Mouse (Mus musculus) kidney, embryonic 14.5 days (tissue): ENCODE results near the gene Bptf. TPM values are rescaled to one million over a fixed set of nuclear protein-coding genes. Genes with fewer than 3 reads are reported as not detected.
A peak's percentile ranks its signal among the peaks of the same experiment; 100 is the strongest.
"Not testable (repeated sequence)": the region's sequence is repeated elsewhere in the genome, so short reads cannot be mapped to it uniquely, and the experiment has no call there.

Experiments used
- ATAC-seq: fragments of 200-750 bp; cut with Nextera tagmentation; 2 replicates; pipeline ENCODE4 v1.8.0; 2017; ENCODE audit warnings: moderate number of reproducible peaks, mild to moderate bottlenecking, moderate TSS enrichment, moderate library complexity; ENCODE audit not compliant: low FRiP score, low TSS enrichment
- H3K27ac ChIP-seq: fragments of 300-500 bp; sonication (generic); 2 replicates; pipeline ENCODE4 v1.5.1; 2014; ENCODE audit warnings: low read depth, mild to moderate bottlenecking, low read length, moderate library complexity, mixed read lengths
- H3K27me3 ChIP-seq: fragments of 300-500 bp; sonication (generic); 2 replicates; pipeline ENCODE4 v1.6.1; 2014; ENCODE audit warnings: mild to moderate bottlenecking, low read length; ENCODE audit not compliant: control insufficient read depth, insufficient read depth
- H3K36me3 ChIP-seq: fragments of 300-500 bp; sonication (generic); 2 replicates; pipeline ENCODE4 v1.6.1; 2014; ENCODE audit warnings: low read length, mixed read lengths; ENCODE audit not compliant: control insufficient read depth, insufficient read depth
- H3K4me1 ChIP-seq: fragments of 300-500 bp; sonication (generic); 2 replicates; pipeline ENCODE4 v1.6.1; 2014; ENCODE audit warnings: low read length, mixed read lengths; ENCODE audit not compliant: control insufficient read depth, insufficient read depth
- H3K4me2 ChIP-seq: fragments of 300-500 bp; sonication (generic); replicated peaks from 2 replicates; pipeline ENCODE4 v1.6.1; 2014; ENCODE audit warnings: low read depth, mild to moderate bottlenecking, low read length
- H3K4me3 ChIP-seq: fragments of 300-500 bp; sonication (generic); 2 replicates; pipeline ENCODE4 v1.5.1; 2014; ENCODE audit warnings: mild to moderate bottlenecking, low read length
- H3K9ac ChIP-seq: fragments of 300-500 bp; sonication (generic); 2 replicates; pipeline ENCODE4 v1.6.1; 2014; ENCODE audit warnings: low read depth, mild to moderate bottlenecking, low read length, moderate library complexity
- H3K9me3 ChIP-seq: fragments of 300-500 bp; sonication (generic); 2 replicates; pipeline ENCODE4 v1.6.1; 2016; ENCODE audit warnings: low read length; ENCODE audit not compliant: control insufficient read depth
- WGBS: fragments of 180-500 bp; shearing (Covaris S2); extraction: QIAGEN DNeasy Blood & Tissue Kit; methylation state at CpG from one replicate; pipeline ENCODE4 v1.1.7; 2014; 5-methylcytosine and 5-hydroxymethylcytosine counted together
- polyA plus RNA-seq: library from polyadenylated mRNA; unstranded; fragments of >200 nt; fragmentation: Nextera tagmentation; extraction: Ambion mirVana; gene quantifications from 2 replicates; pipeline ENCODE4 v1.2.1, GENCODE M21; 2014

The Bptf gene
- polyA plus RNA-seq, 1 experiment from 2014 or later = 51.7 TPM

GRCm38 (mm10) chr11:107019722-107020121 is 112.2 kb downstream of the Bptf start:
- H3K27me3 ChIP-seq, H3K4me3 ChIP-seq, H3K4me2 ChIP-seq, H3K4me1 ChIP-seq, H3K9ac ChIP-seq, H3K27ac ChIP-seq, ATAC-seq, H3K9me3 ChIP-seq, H3K36me3 ChIP-seq: not testable (repeated sequence)
- 93% methylated on average over 3 of the region's 5 CpGs for WGBS

GRCm38 (mm10) chr11:107019318-107019717 is 112.6 kb downstream of the Bptf start:
- Histone ChIP-seq H3K4me2 (no peak overlapping the region), H3K27me3 (no peaks in the 10 kb centered on the region), H3K9me3 (no peaks in the 10 kb centered on the region), H3K36me3 (no peaks in the 10 kb centered on the region), H3K27ac (no peak overlapping the region), H3K9ac (no peak overlapping the region), H3K4me3 (no peak overlapping the region), H3K4me1 (peaks cover 6% of the 10 kb centered on the region; the same call in 1 of the 2 replicates)
- WGBS = 73% methylated on average over 4 of the region's 4 CpGs
- ATAC-seq = no peak

GRCm38 (mm10) chr11:107018606-107019005 is 113.3 kb downstream of the Bptf start:
- Histone ChIP-seq H3K9ac (no peak overlapping the region), H3K27ac (no peak overlapping the region), H3K9me3 (no peaks in the 10 kb centered on the region), H3K36me3 (no peaks in the 10 kb centered on the region), H3K4me2 (no peak overlapping the region), H3K4me3 (no peak overlapping the region), H3K27me3 (no peaks in the 10 kb centered on the region), H3K4me1 (no peaks in the 10 kb centered on the region)
- WGBS = 32% methylated on average over 8 of the region's 8 CpGs
- no peak for ATAC-seq

- Histone ChIP-seq H3K4me1 (no peaks in the 10 kb centered on the region), H3K27ac (no peak overlapping the region), H3K4me2 (no peak overlapping the region), H3K36me3 (no peaks in the 10 kb centered on the region), H3K9ac (no peak overlapping the region), H3K9me3 (no peaks in the 10 kb centered on the region), H3K4me3 (no peak overlapping the region), H3K27me3 (no peaks in the 10 kb centered on the region)
- no peak for ATAC-seq
- WGBS = 47% methylated on average over 6 of the region's 6 CpGs
Measured at GRCm38 (mm10) chr11:107017339-107017886, 114.5 kb downstream of the Bptf start.

GRCm38 (mm10) chr11:107016893-107017292 is 115.0 kb downstream of the Bptf start:
- H3K27me3 ChIP-seq = no peaks in the 10 kb centered on the region
- H3K36me3 ChIP-seq = no peaks in the 10 kb centered on the region
- H3K4me3 ChIP-seq = no peak overlapping the region
- no peak overlapping the region for H3K9ac ChIP-seq
- 38% methylated on average over 1 of the region's 1 CpGs for WGBS
- ATAC-seq = peak; percentile 18; the same call in 1 of the 2 replicates
- peaks cover under 1% of the 10 kb centered on the region; the same call in 1 of the 2 replicates for H3K4me1 ChIP-seq
- H3K4me2 ChIP-seq = no peak overlapping the region
- no peak overlapping the region for H3K27ac ChIP-seq
- no peaks in the 10 kb centered on the region for H3K9me3 ChIP-seq

- not testable (repeated sequence) for H3K4me1 ChIP-seq, H3K27me3 ChIP-seq, H3K9me3 ChIP-seq, ATAC-seq, H3K4me3 ChIP-seq, H3K4me2 ChIP-seq, H3K36me3 ChIP-seq, H3K27ac ChIP-seq, H3K9ac ChIP-seq
- 77% methylated on average over 11 of the region's 11 CpGs for WGBS
Measured at GRCm38 (mm10) chr11:107015535-107016187, 116.3 kb downstream of the Bptf start.

- WGBS = 55% methylated on average over 14 of the region's 14 CpGs
- Histone ChIP-seq H3K9ac (no peak overlapping the region), H3K4me3 (no peak overlapping the region), H3K4me2 (no peak overlapping the region), H3K4me1 (peaks cover 9% of the 10 kb centered on the region; the same call in 1 of the 2 replicates), H3K27ac (no peak overlapping the region), H3K9me3 (no peaks in the 10 kb centered on the region), H3K27me3 (no peaks in the 10 kb centered on the region), H3K36me3 (no peaks in the 10 kb centered on the region)
- ATAC-seq = no peak
Measured at GRCm38 (mm10) chr11:107014597-107015309, 117.2 kb downstream of the Bptf start.

GRCm38 (mm10) chr11:107014020-107014585 is 117.8 kb downstream of the Bptf start:
- no peak overlapping the region for H3K4me2 ChIP-seq
- no peaks in the 10 kb centered on the region for H3K36me3 ChIP-seq
- no peak overlapping the region for H3K9ac ChIP-seq
- H3K4me1 ChIP-seq = peaks cover 9% of the 10 kb centered on the region; the same call in 1 of the 2 replicates
- H3K27me3 ChIP-seq = no peaks in the 10 kb centered on the region
- 79% methylated on average over 11 of the region's 11 CpGs for WGBS
- no peak overlapping the region for H3K4me3 ChIP-seq
- no peak overlapping the region for H3K27ac ChIP-seq
- no peaks in the 10 kb centered on the region for H3K9me3 ChIP-seq
- no peak for ATAC-seq
